Mouse (Mus musculus): ENCODE measurements at regions not wholly inside any gene's neighbourhood (a gene's known extent, or its start where the extent isn't known, plus 50 kb on each side); places are given as distances from the start of the nearest gene placed in this dataset.

DNA sequence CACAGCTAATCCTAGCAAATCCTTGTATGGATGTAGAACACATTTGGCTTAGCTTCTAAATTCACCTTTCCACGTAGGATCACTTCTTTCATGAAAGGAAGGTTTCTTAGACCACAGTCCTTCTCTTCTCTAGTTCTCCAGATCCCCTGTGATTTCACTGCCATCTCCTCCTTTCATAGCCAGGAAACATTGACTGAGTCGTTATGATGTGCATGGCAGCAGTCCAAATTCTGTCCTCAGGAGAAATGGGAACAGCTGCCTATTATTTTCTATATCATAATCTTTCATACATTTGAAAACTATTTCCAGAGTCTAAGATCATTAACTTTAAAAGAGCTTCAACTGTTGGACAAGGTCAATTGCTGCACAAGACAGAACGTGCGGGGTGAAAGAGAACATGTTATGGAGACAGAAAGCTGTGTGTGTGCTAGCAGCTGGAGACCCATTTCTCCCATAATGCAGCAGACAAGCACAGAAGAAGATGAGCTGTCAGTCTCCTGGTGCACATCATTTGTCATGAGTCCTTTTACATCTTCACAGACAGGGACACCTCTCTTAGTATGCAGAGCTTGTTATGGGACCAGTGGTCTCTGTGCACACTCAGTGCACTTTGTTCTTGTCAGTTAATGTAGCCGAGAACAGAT lies 631.6 kb upstream of the Sema6d start:
- intact Hi-C loops (cut with DNase I) = no loop called here
- no peak for DNase-seq

DNA sequence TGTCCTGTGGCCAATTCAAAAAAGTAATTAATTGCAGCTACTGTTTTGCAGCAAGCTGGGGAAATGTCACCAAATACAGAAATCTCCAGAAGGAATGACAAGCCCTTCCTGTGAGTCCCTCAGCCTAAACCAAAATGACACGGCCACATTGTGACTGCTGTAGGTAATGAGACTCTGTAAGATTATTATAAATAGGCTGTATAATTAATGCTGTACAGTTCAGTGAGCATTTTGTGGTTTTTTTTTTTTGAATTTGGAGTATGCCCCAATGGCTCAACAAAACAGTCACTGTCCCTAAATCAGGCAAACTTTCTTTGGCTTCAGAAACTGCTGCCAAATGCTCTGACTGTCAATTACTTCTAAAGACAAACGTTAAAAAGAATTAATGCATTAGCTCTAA lies 615.9 kb upstream of the Sema6d start:
- no peak for DNase-seq
- intact Hi-C loops (cut with DNase I) = no loop called here

GRCm38 (mm10) chr2:123486681-123487080 lies 603.1 kb upstream of the Sema6d start:
- DNase-seq = no peak
- intact Hi-C loops (cut with DNase I) = no loop called here

DNA sequence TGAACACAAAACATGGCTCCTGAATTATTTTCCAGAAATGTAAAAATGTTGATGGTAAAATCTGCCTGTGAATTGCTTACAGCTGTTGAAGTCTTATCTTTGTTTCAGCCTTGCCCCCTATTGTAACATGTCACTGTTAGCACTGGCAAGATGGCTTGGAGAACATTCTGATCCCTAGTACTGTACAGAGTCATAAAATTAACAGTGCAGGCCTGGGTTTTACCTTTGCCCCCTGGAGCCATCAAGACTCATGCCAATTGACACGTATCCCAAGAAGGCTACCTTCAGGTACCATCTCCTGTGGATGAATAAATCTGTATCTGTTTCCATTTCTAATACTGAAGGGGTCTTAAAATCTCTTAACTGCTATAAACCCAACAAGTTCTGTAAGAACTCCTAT lies 583.6 kb upstream of the Sema6d start:
- no peak for DNase-seq
- intact Hi-C loops (cut with DNase I) = no loop called here

GRCm38 (mm10) chr2:123507095-123507494 lies 582.7 kb upstream of the Sema6d start:
- no peak for DNase-seq
- intact Hi-C loops (cut with DNase I) = no loop called here

- DNase-seq = no peak
- intact Hi-C loops (cut with DNase I) = no loop called here
Measured at GRCm38 (mm10) chr2:123528915-123529314, 560.9 kb upstream of the Sema6d start.

DNA sequence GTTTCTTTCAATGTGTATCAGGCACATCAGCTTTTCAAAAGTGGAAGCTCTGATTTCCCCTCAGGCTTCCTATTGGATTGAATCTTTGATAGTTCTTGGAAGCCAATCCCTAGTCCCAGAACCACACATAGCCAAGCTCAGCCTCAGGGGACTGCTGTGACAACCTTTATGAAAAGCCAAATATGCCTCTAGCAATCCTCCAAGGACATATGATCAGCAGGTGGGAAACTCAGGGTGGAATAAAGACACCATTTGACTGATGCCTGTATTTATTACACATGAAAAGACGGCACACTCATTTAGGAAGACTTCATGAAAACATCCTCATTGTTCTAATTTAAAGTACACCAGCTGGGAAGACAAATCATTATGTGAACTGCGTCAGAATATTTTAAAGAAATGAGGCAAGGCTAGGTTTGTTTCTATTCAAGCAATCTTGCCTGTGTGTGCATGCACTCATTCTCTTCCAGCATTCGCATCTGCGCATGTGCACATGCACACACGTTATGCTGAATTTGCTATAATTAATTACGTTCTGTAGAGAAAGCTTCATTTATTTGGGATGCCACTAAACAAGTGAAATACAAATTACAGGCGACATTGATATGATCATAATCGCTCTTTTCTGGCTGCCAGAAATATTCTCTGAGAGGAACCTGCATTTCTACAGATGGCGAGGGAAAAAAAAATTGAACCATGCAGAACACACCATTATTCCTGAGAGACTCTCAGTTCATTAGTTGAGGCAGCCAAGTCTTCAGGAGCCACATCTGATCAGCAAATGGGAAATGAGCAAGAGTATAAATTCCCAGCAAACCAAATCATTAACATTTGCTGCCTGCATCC lies 556.6 kb upstream of the Sema6d start:
- intact Hi-C loops (cut with DNase I) = no loop called here
- no peak for DNase-seq

DNA sequence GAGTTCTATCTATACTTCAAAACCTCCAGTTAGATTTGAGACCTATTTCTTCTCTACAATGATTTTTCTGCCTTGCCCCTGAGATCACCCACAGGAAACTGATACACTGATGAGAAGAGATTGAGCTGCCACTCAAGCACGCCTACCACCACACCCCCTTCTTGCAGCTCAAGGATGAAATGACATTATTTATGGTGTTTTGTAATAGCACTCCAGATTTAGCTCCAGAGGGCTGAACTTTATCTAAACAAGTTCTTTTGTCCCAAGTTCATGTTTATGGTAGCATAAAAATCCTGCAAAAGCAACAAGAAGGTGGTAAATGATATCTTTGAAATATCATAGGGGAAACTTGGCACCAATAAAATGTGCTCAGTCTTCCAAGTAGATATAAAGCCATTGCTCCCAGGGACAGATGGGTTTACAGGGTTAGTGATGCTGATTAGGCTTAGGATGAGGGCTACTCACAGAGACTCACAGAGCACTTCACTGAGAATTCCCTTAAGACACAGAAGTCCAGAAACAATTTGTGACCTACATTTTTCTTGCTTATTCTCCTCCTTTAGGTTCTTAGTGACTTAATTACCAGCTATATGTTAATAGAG lies 538.4 kb upstream of the Sema6d start:
- intact Hi-C loops (cut with DNase I) = no loop called here
- no peak for DNase-seq

GRCm38 (mm10) chr2:123558123-123558650 lies 531.6 kb upstream of the Sema6d start:
- intact Hi-C loops (cut with DNase I) = no loop called here
- DNase-seq = no peak
